Mouse (Mus musculus): ENCODE results near the gene Ypel5. TPM values are rescaled to one million over a fixed set of nuclear protein-coding genes. Genes with fewer than 3 reads are reported as not detected.

Ypel5 gene
- polyA plus RNA-seq, 2 experiments from 2014 or later = 81.9 to 84.1 TPM

Other genes with a start within 250 kb of the Ypel5 start
- under 1 TPM in 1 of 2 experiments, not detected in 1; 0.34 TPM for gene Alk, start 231.8 kb upstream of the Ypel5 start, polyA plus RNA-seq (2017; shearing (Covaris generic))
- 10 to 100 TPM; 24.2 to 29.3 TPM for gene Lbh, start 81.9 kb downstream of the Ypel5 start, polyA plus RNA-seq (2017; shearing (Covaris generic))